Mouse (Mus musculus): ENCODE measurements around the gene Mpped2. TPM values are rescaled to one million over a fixed set of nuclear protein-coding genes. Genes with fewer than 3 reads are reported as not detected.

Mpped2 gene
- polyA plus RNA-seq, 1 experiment from 2014 or later: 5.8 TPM

DNA sequence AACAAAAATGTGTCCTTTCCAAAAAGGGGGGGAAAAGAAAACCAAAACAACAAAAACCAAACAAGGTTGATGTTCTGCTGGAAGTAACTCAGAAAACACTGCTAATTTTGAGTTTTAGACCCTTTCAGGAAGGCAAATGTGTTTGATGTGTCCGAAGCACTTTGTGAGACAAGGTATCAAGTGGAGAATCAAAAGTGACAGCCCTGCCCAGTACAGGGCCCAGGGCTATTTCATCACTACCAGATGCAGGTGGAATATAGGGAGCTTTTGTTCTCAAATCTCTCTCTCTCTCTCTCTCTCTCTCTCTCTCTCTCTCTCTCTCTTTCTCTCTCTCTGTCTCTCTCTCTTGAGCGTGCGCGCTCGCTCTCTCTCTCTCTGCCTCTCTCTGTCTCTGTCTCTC, 140.1 kb downstream of the Mpped2 start:
- Histone ChIP-seq H3K27me3 (ENCODE audit: control insufficient read depth, insufficient read depth, low read length) (no peaks in the 10 kb centered on the region), H3K36me3 (ENCODE audit: control insufficient read depth, insufficient read depth, low read length) (no peaks in the 10 kb centered on the region), H3K9ac (ENCODE audit: low read length) (no peak overlapping the region), H3K9me3 (ENCODE audit: control insufficient read depth, low read length) (no peaks in the 10 kb centered on the region), H3K4me3 (ENCODE audit: low read depth, low read length) (no peak overlapping the region), H3K4me2 (replicated peaks; ENCODE audit: low read depth) (no peak overlapping the region), H3K4me1 (replicated peaks; ENCODE audit: control insufficient read depth, insufficient read depth) (no peaks in the 10 kb centered on the region), H3K27ac (replicated peaks) (no peak overlapping the region)
- no peak for DNase-seq (ENCODE audit: low spot score)
- 83% methylated on average over 5 of the region's 5 CpGs for WGBS
- ATAC-seq (ENCODE audit: low FRiP score, low TSS enrichment): no peak
- no peak for TF ChIP-seq CTCF (IDR thresholded peaks at IDR 0.05; ENCODE audit: low read depth)
- no peak for TF ChIP-seq EP300 (optimal IDR thresholded peaks at IDR 0.05)

DNA sequence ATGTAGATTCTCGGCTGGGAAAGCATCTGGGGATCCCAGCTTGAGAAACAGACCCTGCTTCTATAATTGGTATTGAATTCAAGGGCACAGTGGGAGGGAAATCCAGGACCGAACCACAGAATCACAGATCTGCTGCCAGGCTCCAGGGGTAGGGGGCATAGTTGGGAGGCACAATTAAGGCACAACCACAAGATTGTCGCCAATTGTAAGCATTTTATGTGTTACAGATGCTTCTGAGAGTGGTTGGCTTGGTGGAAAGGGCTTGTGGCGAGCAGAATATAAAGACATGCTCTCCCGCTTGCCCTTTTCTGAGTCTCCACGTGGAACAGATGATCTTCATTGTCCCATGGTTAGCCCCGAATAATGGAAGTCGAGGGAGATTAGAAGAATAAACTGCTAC, 142.3 kb downstream of the Mpped2 start:
- no peaks in the 10 kb centered on the region for H3K27me3 ChIP-seq (ENCODE audit: control insufficient read depth, insufficient read depth, low read length)
- no peak for ATAC-seq (ENCODE audit: low FRiP score, low TSS enrichment)
- TF ChIP-seq CTCF (IDR thresholded peaks at IDR 0.05; ENCODE audit: low read depth) (no peak), EP300 (optimal IDR thresholded peaks at IDR 0.05) (no peak)
- no peak overlapping the region for H3K27ac ChIP-seq (replicated peaks)
- no peaks in the 10 kb centered on the region for H3K36me3 ChIP-seq (ENCODE audit: control insufficient read depth, insufficient read depth, low read length)
- no peaks in the 10 kb centered on the region for H3K4me1 ChIP-seq (replicated peaks; ENCODE audit: control insufficient read depth, insufficient read depth)
- no peak for DNase-seq (ENCODE audit: low spot score)
- 84% methylated on average over 8 of the region's 8 CpGs for WGBS
- no peak overlapping the region for H3K4me2 ChIP-seq (replicated peaks; ENCODE audit: low read depth)
- no peak overlapping the region for H3K4me3 ChIP-seq (ENCODE audit: low read depth, low read length)
- H3K9ac ChIP-seq (ENCODE audit: low read length): no peak overlapping the region
- no peaks in the 10 kb centered on the region for H3K9me3 ChIP-seq (ENCODE audit: control insufficient read depth, low read length)

DNA sequence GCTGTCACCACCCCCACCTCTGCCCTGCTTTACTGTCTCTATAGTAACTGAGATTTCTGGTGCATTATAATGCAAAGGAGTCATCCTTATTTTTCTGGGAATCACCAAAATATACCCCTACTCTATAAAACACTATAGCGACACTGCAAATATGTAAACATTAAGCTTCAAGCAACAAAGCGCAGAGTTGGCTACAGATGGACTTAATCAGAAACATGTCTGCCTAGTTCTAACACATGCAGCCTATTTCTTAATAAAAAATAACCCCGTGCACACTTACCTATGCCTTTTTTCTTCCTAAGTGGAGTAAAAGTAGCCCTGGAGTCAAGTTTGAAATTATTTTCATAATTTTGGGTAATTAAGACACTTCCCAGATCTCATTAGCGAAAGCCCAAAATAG, 144.2 kb downstream of the Mpped2 start:
- Histone ChIP-seq H3K4me3 (ENCODE audit: low read depth, low read length) (no peak overlapping the region), H3K27ac (replicated peaks) (no peak overlapping the region), H3K4me2 (replicated peaks; ENCODE audit: low read depth) (no peak overlapping the region), H3K9me3 (ENCODE audit: control insufficient read depth, low read length) (no peaks in the 10 kb centered on the region), H3K27me3 (ENCODE audit: control insufficient read depth, insufficient read depth, low read length) (no peaks in the 10 kb centered on the region), H3K9ac (ENCODE audit: low read length) (no peak overlapping the region), H3K4me1 (replicated peaks; ENCODE audit: control insufficient read depth, insufficient read depth) (no peaks in the 10 kb centered on the region), H3K36me3 (ENCODE audit: control insufficient read depth, insufficient read depth, low read length) (no peaks in the 10 kb centered on the region)
- DNase-seq (ENCODE audit: low spot score) (no peak), ATAC-seq (ENCODE audit: low FRiP score, low TSS enrichment) (no peak)
- no peak for TF ChIP-seq CTCF (IDR thresholded peaks at IDR 0.05; ENCODE audit: low read depth)
- TF ChIP-seq EP300 (optimal IDR thresholded peaks at IDR 0.05): no peak
- WGBS: 70% methylated on average over 4 of the region's 4 CpGs

- H3K4me3 ChIP-seq (ENCODE audit: low read depth, low read length): no peak overlapping the region
- no peaks in the 10 kb centered on the region for H3K27me3 ChIP-seq (ENCODE audit: control insufficient read depth, insufficient read depth, low read length)
- H3K9me3 ChIP-seq (ENCODE audit: control insufficient read depth, low read length): no peaks in the 10 kb centered on the region
- H3K4me2 ChIP-seq (replicated peaks; ENCODE audit: low read depth): no peak overlapping the region
- no peaks in the 10 kb centered on the region for H3K36me3 ChIP-seq (ENCODE audit: control insufficient read depth, insufficient read depth, low read length)
- H3K9ac ChIP-seq (ENCODE audit: low read length): no peak overlapping the region
- 51% methylated on average over 9 of the region's 9 CpGs for WGBS
- TF ChIP-seq CTCF (IDR thresholded peaks at IDR 0.05; ENCODE audit: low read depth) (no peak), EP300 (optimal IDR thresholded peaks at IDR 0.05) (no peak)
- 0 out of 2 replicates have a peak, but pooled peaks cover 2% of the 10 kb centered on the region for H3K4me1 ChIP-seq (replicated peaks; ENCODE audit: control insufficient read depth, insufficient read depth)
- no peak overlapping the region for H3K27ac ChIP-seq (replicated peaks)
- DNase-seq (ENCODE audit: low spot score): no peak
- ATAC-seq (ENCODE audit: low FRiP score, low TSS enrichment): no peak
These were observed 151.1 kb downstream of the Mpped2 start for GRCm38 (mm10) chr2:106844147-106844546.

- Histone ChIP-seq H3K4me3 (ENCODE audit: low read depth, low read length) (no peak overlapping the region), H3K36me3 (ENCODE audit: control insufficient read depth, insufficient read depth, low read length) (no peaks in the 10 kb centered on the region), H3K4me1 (replicated peaks; ENCODE audit: control insufficient read depth, insufficient read depth) (0 out of 2 replicates have a peak, but pooled peaks cover 2% of the 10 kb centered on the region), H3K9ac (ENCODE audit: low read length) (no peak overlapping the region), H3K27me3 (ENCODE audit: control insufficient read depth, insufficient read depth, low read length) (no peaks in the 10 kb centered on the region), H3K4me2 (replicated peaks; ENCODE audit: low read depth) (peak overlapping the region; percentile 34), H3K9me3 (ENCODE audit: control insufficient read depth, low read length) (no peaks in the 10 kb centered on the region), H3K27ac (replicated peaks) (no peak overlapping the region)
- DNase-seq (ENCODE audit: low spot score): peak; percentile 38
- TF ChIP-seq CTCF (IDR thresholded peaks at IDR 0.05; ENCODE audit: low read depth) (no peak), EP300 (optimal IDR thresholded peaks at IDR 0.05) (no peak)
- WGBS: 19% methylated on average over 10 of the region's 10 CpGs
- ATAC-seq (ENCODE audit: low FRiP score, low TSS enrichment): peak; percentile 61
These were observed 152.0 kb downstream of the Mpped2 start for GRCm38 (mm10) chr2:106844766-106845678.

GRCm38 (mm10) chr2:106846511-106846910, 153.4 kb downstream of the Mpped2 start:
- H3K9me3 ChIP-seq (ENCODE audit: control insufficient read depth, low read length): no peaks in the 10 kb centered on the region
- DNase-seq (ENCODE audit: low spot score) (no peak), ATAC-seq (ENCODE audit: low FRiP score, low TSS enrichment) (no peak)
- TF ChIP-seq CTCF (IDR thresholded peaks at IDR 0.05; ENCODE audit: low read depth): no peak
- no peak for TF ChIP-seq EP300 (optimal IDR thresholded peaks at IDR 0.05)
- no peaks in the 10 kb centered on the region for H3K36me3 ChIP-seq (ENCODE audit: control insufficient read depth, insufficient read depth, low read length)
- H3K27ac ChIP-seq (replicated peaks): no peak overlapping the region
- H3K27me3 ChIP-seq (ENCODE audit: control insufficient read depth, insufficient read depth, low read length): no peaks in the 10 kb centered on the region
- H3K4me3 ChIP-seq (ENCODE audit: low read depth, low read length): no peak overlapping the region
- 0 out of 2 replicates have a peak, but pooled peaks cover 2% of the 10 kb centered on the region for H3K4me1 ChIP-seq (replicated peaks; ENCODE audit: control insufficient read depth, insufficient read depth)
- no peak overlapping the region for H3K9ac ChIP-seq (ENCODE audit: low read length)
- 47% methylated on average over 4 of the region's 4 CpGs for WGBS
- no peak overlapping the region for H3K4me2 ChIP-seq (replicated peaks; ENCODE audit: low read depth)
